Mouse (Mus musculus): ENCODE results near the gene Cul5. TPM values are rescaled to one million over a fixed set of nuclear protein-coding genes. Genes with fewer than 3 reads are reported as not detected.

Gene Cul5
- 10 to 100 TPM; 29.1 to 34.6 (median 34.4) TPM for polyA plus RNA-seq (2017; shearing (Covaris generic))

- no peak for ATAC-seq
These were observed at the start of gene Cul5 for GRCm38 (mm10) chr9:53669680-53670219. Cul5 (minus strand) TSS chr9:53670014.

DNA sequence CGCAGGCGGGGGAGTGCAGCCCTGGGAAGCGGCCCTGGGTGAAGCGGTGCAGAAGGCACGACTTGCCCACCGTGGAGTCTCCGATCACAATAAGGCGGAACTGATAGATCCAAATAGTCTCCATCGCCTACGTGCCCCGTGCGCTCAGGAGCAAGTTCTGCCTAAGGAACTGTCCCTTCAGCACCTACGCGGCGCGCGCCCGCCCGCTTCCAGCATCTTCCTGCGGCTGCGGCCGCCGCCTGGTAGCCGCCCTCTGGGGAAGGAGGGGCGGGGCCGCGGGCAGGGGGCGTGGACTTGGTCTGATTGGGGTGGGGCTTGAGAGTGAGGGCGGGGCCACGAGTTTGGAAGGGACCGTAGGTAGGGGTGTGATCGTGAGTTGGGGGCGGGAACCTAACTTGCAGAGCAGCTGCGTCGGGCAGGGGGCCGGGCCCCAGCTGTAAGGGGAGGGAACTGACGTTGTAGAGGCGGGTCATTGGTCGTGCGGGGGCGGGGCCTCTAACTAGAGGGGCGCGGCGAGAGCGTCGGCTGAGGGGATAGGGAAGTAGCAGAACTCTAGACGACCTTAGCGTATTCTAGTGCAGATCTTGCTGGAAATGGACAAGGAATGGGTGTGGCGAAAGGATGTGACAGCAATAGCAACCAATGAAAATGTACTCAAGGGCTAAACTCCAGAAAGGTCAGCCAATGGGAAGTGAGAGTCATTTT lies 36.3 kb upstream of the Cul5 start, which contains the start of gene Rab39:
Gene Rab39 (minus strand): TSS at position 241 of the 705 bp plus-strand sequence.
- no peak for ATAC-seq

DNA sequence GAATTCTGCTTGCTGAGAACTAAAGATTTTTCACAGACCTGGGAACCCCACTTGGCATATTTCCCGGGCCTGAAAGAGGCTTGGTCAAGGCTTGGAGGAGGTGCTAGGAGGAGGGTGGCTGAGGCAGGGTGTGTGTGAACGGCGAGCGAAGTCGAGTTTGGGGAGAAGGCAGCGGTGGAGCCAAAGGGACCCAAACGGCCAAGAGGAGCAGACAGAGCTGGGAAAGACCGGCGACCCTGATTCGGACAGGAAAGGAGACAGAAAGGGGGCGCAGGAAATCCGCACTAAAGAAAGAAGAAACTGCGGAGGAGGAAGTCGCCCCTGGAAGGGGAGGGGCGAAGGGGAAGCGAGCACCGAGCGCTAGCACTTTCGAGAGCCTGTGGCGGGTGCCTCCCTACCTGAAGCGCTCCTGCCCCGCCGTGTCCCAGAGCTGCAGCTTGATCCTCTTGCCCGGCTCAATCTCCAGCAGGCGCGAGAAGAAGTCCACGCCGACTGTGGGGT lies 35.7 kb upstream of the Cul5 start:
- ATAC-seq, result no peak

DNA sequence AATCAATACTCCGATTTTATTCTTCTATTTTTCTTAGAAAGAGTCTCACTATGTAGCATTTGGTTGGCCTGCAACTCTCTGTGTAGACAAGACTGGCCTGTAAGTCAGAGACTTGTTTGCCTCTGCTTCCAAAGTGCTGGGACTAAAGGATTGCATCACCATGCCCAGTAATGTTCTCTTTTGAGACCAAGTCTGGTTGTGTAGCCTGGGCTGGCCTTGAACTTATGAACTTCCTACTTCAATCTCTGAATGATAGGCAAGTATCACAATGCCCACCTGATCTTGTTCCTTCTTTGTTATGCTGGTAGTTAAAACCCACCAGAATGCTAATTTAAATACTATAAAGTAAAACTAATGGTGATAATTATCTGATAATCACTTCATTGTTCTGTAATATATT lies 33.2 kb upstream of the Cul5 start:
- ATAC-seq, result no peak

GRCm38 (mm10) chr9:53700496-53700895 lies 30.7 kb upstream of the Cul5 start:
- ATAC-seq, result no peak

DNA sequence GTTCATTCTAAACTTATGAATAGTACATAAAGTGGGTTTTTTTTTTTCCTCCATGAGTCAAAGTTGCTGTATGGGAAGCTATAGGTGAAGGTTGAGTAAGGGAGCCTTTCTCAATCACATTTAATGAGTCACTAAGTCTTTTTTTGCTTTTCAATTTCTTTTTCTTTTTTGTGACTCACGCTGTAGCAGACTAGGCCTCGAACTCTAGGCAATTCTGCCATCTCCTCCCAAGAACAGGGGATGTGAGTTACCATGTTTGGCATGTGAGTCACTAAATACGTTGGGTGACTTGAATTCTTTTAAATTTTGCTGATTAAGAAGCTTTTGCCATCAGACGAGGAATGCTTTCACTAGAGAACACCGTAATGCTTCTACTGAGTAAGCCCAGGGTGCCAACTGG lies 26.0 kb upstream of the Cul5 start:
- no peak for ATAC-seq

DNA sequence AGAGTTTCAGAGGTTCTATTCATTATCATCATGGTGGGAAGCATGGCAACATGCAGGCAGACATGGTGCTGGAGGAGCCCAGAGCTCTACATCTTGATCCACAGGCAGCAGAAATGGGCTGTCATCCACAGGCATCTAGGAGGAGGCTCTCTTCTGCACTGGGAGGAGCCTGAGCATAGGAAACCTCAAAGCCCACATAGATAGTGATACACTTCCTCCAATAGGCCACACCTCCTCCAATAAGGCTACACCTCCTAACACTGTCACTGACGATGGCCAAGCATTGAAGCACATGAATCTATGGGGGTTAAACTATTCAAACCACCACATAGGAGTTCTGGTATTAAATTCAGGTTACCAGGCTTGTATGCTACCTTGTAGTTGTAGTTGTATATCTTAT lies 23.9 kb upstream of the Cul5 start:
- no peak for ATAC-seq

DNA sequence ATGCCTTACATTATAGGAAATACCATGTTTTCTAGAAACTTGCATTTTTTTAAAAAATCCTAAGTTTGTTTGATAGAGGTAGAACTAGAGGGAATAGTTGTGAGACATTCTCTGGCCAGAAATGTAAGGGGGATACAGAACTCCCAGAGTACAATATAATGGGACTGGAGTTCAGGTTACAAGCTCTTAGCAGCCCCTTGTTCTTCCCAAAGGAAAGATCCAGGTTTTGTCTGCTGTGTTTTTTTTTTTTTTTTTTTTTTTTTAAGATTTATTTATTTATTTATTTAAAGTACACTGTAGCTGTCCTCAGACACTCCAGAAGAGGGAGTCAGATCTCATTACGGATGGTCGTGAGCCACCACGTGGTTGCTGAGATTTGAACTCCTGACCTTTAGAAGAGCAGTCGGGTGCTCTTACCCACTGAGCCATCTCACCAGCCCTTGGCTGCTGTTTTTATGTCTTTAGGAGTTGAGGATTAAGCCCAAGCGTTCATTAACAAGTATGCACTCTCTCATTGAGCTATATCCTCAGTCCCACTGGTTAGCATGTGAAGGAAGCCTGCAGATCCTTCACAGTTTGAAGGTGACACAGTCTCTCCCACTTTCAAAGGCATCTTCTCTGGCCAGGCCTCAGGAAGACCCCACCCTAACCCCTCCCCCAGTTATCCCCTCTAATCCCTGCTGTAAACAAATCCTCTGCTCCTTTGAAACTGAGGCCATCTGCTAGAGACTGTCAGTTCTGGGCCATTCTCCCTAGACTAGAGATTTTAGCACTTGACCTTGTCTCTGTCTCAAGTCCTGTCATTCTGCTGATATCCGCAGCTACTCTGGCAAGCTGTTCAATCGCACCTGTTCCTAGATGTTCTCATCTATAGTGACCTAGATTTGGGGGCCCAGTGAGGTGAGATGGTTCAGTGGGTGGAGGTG lies 22.2 kb upstream of the Cul5 start:
- ATAC-seq, result no peak

- no peak for ATAC-seq
These were observed 11.0 kb upstream of the Cul5 start for GRCm38 (mm10) chr9:53680851-53681250.

- no peak for ATAC-seq
These were observed 7.1 kb upstream of the Cul5 start for GRCm38 (mm10) chr9:53676921-53677320.

DNA sequence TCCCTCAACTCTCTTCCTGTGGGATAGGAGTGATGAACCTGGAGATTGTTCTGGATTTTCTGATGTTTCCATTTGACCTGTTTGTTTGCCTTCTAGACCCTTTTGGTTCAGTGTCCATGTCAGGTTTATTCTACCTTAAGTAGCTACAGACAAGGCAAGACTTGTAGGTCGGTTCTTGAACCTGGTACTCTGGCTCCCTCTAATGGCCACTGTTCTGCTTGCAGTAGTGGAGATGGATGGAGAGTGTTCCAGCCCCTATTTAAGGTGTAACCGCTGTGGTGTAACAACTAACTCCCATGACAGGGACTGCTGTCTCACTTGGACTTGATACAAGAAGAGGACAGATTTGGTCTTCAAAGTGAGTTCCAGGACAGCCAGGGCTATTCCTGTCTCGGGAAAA lies 3.8 kb upstream of the Cul5 start:
- peak; percentile 98 for ATAC-seq

DNA sequence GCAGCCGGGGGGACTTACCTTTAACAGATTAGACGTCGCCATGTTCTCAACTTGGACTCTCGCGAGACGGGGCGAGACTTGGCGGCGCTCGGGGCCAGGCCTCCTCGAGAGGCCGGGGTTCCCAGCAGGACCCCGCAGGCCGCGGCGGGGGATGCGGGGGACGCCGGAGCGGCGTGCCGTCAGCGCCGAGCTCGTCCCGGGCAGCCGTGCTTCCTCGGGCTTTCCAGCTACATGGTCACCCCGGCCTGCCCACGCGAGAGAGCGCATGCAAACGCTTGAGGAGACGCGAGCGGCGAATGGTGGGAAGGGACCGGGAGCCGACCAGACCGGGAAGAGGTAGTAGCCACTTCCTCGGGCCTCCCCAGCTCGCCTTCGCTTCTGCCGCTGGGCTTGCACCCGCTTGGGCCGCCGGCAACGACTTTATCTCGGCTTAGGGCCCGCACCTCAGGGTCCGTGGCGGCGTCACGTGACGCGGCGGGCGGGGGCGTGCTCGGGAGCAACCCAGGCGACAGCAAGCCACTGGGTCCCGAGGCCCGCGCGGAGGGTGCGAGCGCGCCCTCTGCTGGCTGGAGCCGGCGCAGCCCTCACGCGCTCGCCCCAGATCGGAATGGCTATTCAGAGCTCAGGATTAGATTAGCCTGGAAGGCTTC lies 2.7 kb downstream of the Cul5 start:
- peak; percentile 94 for ATAC-seq

- peak; percentile 18 for ATAC-seq
These were observed 3.2 kb downstream of the Cul5 start for GRCm38 (mm10) chr9:53666665-53667019.

- ATAC-seq, result no peak
These were observed 4.4 kb downstream of the Cul5 start for GRCm38 (mm10) chr9:53665428-53665827.

GRCm38 (mm10) chr9:53664819-53665218 lies 5.0 kb downstream of the Cul5 start:
- no peak for ATAC-seq

- peak; percentile 83 for ATAC-seq
These were observed 35.0 kb downstream of the Cul5 start for GRCm38 (mm10) chr9:53634796-53635195.

GRCm38 (mm10) chr9:53615246-53615645 lies 54.6 kb downstream of the Cul5 start:
- ATAC-seq, result no peak

DNA sequence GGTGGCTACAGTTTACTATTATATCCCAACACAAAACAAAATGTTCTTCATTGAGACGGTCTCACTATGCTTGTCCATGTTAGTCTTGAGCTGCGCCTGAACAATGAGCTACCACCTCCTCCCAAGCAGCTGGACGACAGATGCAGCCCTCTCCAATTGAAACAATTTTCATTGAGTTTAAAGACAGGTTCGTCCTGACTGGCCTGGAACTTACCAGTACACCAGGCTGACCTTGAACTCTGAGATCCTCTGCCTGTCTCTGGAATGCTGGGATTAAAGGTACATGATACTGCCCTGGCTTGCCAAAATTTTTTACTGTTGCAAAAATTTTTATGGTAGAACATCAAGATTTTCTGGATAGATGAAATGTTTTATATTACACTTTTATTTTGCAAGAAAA lies 55.5 kb downstream of the Cul5 start:
- no peak for ATAC-seq

- peak; percentile 100 for ATAC-seq
These were observed 59.6 kb downstream of the Cul5 start, which contains the start of gene Acat1 for GRCm38 (mm10) chr9:53609968-53610781. Acat1 (minus strand) TSS chr9:53610382.

GRCm38 (mm10) chr9:53609306-53609967 lies 60.4 kb downstream of the Cul5 start:
- no peak for ATAC-seq

DNA sequence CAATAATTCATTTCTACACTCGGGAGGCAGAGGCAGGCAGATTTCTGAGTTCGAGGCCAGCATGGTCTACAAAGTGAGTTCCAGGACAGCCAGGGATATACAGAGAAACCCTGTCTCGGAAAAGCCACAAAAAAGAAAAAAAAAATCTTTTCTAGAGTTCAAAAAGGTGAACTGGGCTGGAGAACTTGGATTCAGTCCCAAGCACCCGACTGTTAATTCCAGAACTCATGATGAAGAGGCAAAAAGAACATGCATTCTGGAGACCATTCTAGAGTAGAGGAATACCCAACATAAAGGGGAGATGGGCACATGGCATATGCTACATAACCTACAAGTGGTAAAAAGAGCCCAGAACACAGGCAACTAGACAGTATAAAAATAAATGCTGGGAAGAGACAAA lies 62.0 kb downstream of the Cul5 start:
- no peak for ATAC-seq

Data from inflammation-experienced regulatory T-cells, adult 6 months (primary cell).